ENCODE assay signal across 8 mouse cellular contexts in genomic region chr10:89327004-89327511, GRCm38 (mm10). TPM values are rescaled to one million over a fixed set of nuclear protein-coding genes. Genes with fewer than 3 reads are reported as not detected.
A peak's percentile ranks its signal among the peaks of the same experiment; 100 is the strongest.
DNase-seq lines count a peak whose midpoint lies in the region; ATAC-seq and TF ChIP-seq lines count a peak whose summit lies in the region.

No protein-coding gene starts in this region.

- 27% methylated on average over 15 of the region's 15 CpGs for WGBS in intestine, embryonic 14.5 days
- 20% methylated on average over 15 of the region's 15 CpGs for WGBS in midbrain, embryonic 11.5 days

- no peaks in the 10 kb centered on the region for H3K4me1 ChIP-seq in intestine, embryonic 14.5 days (replicated peaks; ENCODE audit: control insufficient read depth, insufficient read depth, low read length)
- 0 out of 2 replicates have a peak, but pooled peaks cover 3% of the 10 kb centered on the region for H3K4me1 ChIP-seq in midbrain, embryonic 11.5 days (ENCODE audit: control insufficient read depth, insufficient read depth, low read length)

- ATAC-seq in activated CD4-positive, CD25-positive, alpha-beta regulatory T cell, adult 4 months = peak; percentile 61
- no peak for ATAC-seq in intestine, embryonic 14.5 days (replicated peaks; ENCODE audit: low FRiP score, low TSS enrichment, low read depth)
- peak; percentile 55 for ATAC-seq in midbrain, embryonic 11.5 days (ENCODE audit: low FRiP score)
- no peak for ATAC-seq in inflammation-experienced regulatory T-cells, adult 6 months

- intact Hi-C loops in left cerebral cortex, adult 2 months (cut with DNase I) = loop anchor here (1.0 to 5.0 kb wide), 3 partner anchors 56 to 304 kb away; no protein-coding TSS in a partner anchor

- H3K4me2 ChIP-seq in intestine, embryonic 14.5 days (ENCODE audit: low read length) = no peak overlapping the region
- no peak overlapping the region for H3K4me2 ChIP-seq in midbrain, embryonic 11.5 days

- no peak overlapping the region for H3K27ac ChIP-seq in intestine, embryonic 14.5 days (ENCODE audit: low read depth)
- H3K27ac ChIP-seq in left cerebral cortex, adult 2 months = no peak overlapping the region
- no peak overlapping the region for H3K27ac ChIP-seq in midbrain, embryonic 11.5 days (ENCODE audit: low read depth, low read length)

- peak; percentile 63 for DNase-seq in cerebellum, adult 8-10 months
- DNase-seq in forelimb bud, embryonic 11.5 days (ENCODE audit: low read depth, low spot score) = peak; percentile 74
- peak; percentile 81 for DNase-seq in intestine, embryonic 14.5 days (ENCODE audit: low spot score)
- peak; percentile 75 to 80 for DNase-seq in left cerebral cortex, adult 2 months (ENCODE audit: extremely low spot score in 1 of 2, low spot score in 2 of 2)
- DNase-seq in midbrain, embryonic 11.5 days (ENCODE audit: low spot score, missing footprints) = peak; percentile 94
- peak; percentile 82 for DNase-seq in right cerebral cortex, postnatal 4 days

- H3K36me3 ChIP-seq in intestine, embryonic 14.5 days (ENCODE audit: control insufficient read depth, insufficient read depth, low read length) = no peaks in the 10 kb centered on the region
- no peaks in the 10 kb centered on the region for H3K36me3 ChIP-seq in midbrain, embryonic 11.5 days (ENCODE audit: control insufficient read depth, insufficient read depth, low read length)

- H3K4me3 ChIP-seq in intestine, embryonic 14.5 days (ENCODE audit: low read depth, low read length) = no peak overlapping the region
- H3K4me3 ChIP-seq in left cerebral cortex, adult 2 months = no peak overlapping the region
- H3K4me3 ChIP-seq in midbrain, embryonic 11.5 days (ENCODE audit: low read depth, low read length) = no peak overlapping the region

- H3K27me3 ChIP-seq in intestine, embryonic 14.5 days (replicated peaks; ENCODE audit: control insufficient read depth, insufficient read depth, low read length) = no peaks in the 10 kb centered on the region
- no peaks in the 10 kb centered on the region for H3K27me3 ChIP-seq in midbrain, embryonic 11.5 days (ENCODE audit: control insufficient read depth, insufficient read depth, low read length)

- H3K9ac ChIP-seq in intestine, embryonic 14.5 days (ENCODE audit: low read length) = no peak overlapping the region
- H3K9ac ChIP-seq in midbrain, embryonic 11.5 days (ENCODE audit: low read length) = no peak overlapping the region

- H3K9me3 ChIP-seq in intestine, embryonic 14.5 days (ENCODE audit: control insufficient read depth, low read length) = no peaks in the 10 kb centered on the region
- H3K9me3 ChIP-seq in midbrain, embryonic 11.5 days (ENCODE audit: control insufficient read depth, low read length) = no peaks in the 10 kb centered on the region

- peak; percentile 98 for TF ChIP-seq CTCF in left cerebral cortex, adult 2 months (IDR thresholded peaks at IDR 0.05)

RNA-seq across cellular contexts. Expression of gene Ano4, which starts 17.5 kb away (rescaled TPM):
- polyA plus RNA-seq in activated CD4-positive, CD25-positive, alpha-beta regulatory T cell, adult 4 months (2017; shearing (Covaris generic)) = not detected
- polyA plus RNA-seq in intestine, embryonic 14.5 days (2014; fragmentation: Nextera tagmentation; extraction: Ambion mirVana) = 0.55 and 1.6 TPM in 2 replicates
- 10 to 100 TPM; 19.9 to 23.4 TPM for total RNA-seq in left cerebral cortex, adult 2 months (2021)
- polyA plus RNA-seq in midbrain, embryonic 11.5 days (2014; fragmentation: Nextera tagmentation; extraction: Ambion mirVana) = 2.1 and 2.6 TPM in 2 replicates
- not detected for polyA plus RNA-seq in inflammation-experienced regulatory T-cells, adult 6 months (2017; shearing (Covaris generic))

Comparison
In these comparisons a context has a peak if more than half of its experiments do, and no peak if none do; other contexts are left out.
1. ATAC-seq: peak in activated CD4-positive, CD25-positive, alpha-beta regulatory T cell, adult 4 months (single experiment) and midbrain, embryonic 11.5 days (single experiment); none in intestine, embryonic 14.5 days (single experiment) and inflammation-experienced regulatory T-cells, adult 6 months (single experiment).
2. Peak in every context shown above with its lines, with median percentiles within 50 percentile points of each other: DNase-seq.